Mouse (Mus musculus) bone marrow, adult 2 months (tissue): ENCODE measurements around the gene Tgtp2.

ENCODE experiments used
- CTCF ChIP-seq: fragments of 200-500 bp; IDR thresholded peaks from 2 replicates; pipeline ENCODE4 v1.5.1; 2011; ENCODE audit warnings: low read length, control low read depth; ENCODE audit not compliant: control insufficient read depth, insufficient read depth
- POLR2A ChIP-seq: fragments of 200-500 bp; IDR thresholded peaks from 2 replicates; pipeline ENCODE4 v1.6.1; 2011; ENCODE audit warnings: low read depth, mild to moderate bottlenecking, control low read depth, low read length, borderline replicate concordance; ENCODE audit not compliant: control insufficient read depth

GRCm38 (mm10) chr11:49092053-49092586, 28.1 kb upstream of the Tgtp2 start:
- no peak for TF ChIP-seq CTCF
- TF ChIP-seq POLR2A = no peak
